ENCODE assay signal across 13 mouse cellular contexts in the genomic region with DNA sequence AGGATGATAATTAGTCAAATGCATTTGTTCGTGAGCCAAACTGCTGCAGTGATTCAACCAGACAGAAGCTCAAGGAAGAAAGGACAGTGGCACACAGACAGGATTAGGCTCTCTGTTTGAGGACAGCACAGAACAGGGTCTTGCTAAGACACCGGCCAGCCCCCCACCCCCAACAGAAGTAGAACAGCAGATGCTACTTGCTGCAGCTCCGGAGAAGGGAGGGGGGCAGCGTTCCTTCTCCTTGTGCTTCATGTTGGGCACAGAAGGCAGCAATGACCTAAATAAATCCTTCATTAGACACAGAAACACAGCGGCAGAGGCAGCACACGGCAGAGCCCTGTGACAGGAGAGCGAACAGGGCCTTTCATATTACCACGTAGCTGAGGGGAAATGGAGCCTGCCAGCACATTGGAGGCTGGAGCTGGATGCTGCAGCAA.
A peak's percentile ranks its signal among the peaks of the same experiment; 100 is the strongest.
DNase-seq lines count a peak whose midpoint lies in the region; ATAC-seq and TF ChIP-seq lines count a peak whose summit lies in the region.
"Had no signal": no experiment of that assay in that cellular context is flagged by ENCODE, and none has a peak within 500 bp of the region (broad histone marks: within the 10 kb centered on the region; RNA-seq: fewer than 3 reads in every experiment).

No protein-coding gene starts in this region.

- no peaks in the 10 kb centered on the region for H3K36me3 ChIP-seq in hindbrain, embryonic 14.5 days (replicated peaks; ENCODE audit: control insufficient read depth, insufficient read depth)
- no peaks in the 10 kb centered on the region for H3K36me3 ChIP-seq in hindbrain, embryonic 12.5 days
- H3K36me3 ChIP-seq in midbrain, embryonic 13.5 days, result no peaks in the 10 kb centered on the region
- H3K36me3 ChIP-seq in stomach, postnatal 0 days (ENCODE audit: control insufficient read depth, insufficient read depth, low read length), result no peaks in the 10 kb centered on the region
- H3K36me3 ChIP-seq: heart, embryonic 15.5 days had no signal

- H3K27me3 ChIP-seq in hindbrain, embryonic 14.5 days (ENCODE audit: control insufficient read depth, insufficient read depth, low read length), result no peaks in the 10 kb centered on the region
- H3K27me3 ChIP-seq in hindbrain, embryonic 12.5 days, result no peaks in the 10 kb centered on the region
- H3K27me3 ChIP-seq in midbrain, embryonic 13.5 days, result no peaks in the 10 kb centered on the region
- no peaks in the 10 kb centered on the region for H3K27me3 ChIP-seq in stomach, postnatal 0 days (ENCODE audit: control insufficient read depth, insufficient read depth, low read length)
- H3K27me3 ChIP-seq: heart, embryonic 15.5 days had no signal

- H3K27ac ChIP-seq in hindbrain, embryonic 14.5 days, result 0 out of 2 replicates have a peak overlapping the region, but pooled peaks have one; percentile 7
- H3K27ac ChIP-seq in hindbrain, embryonic 12.5 days, result no peak overlapping the region
- H3K27ac ChIP-seq in midbrain, embryonic 13.5 days, result no peak overlapping the region
- no peak overlapping the region for H3K27ac ChIP-seq in stomach, postnatal 0 days (replicated peaks)
- H3K27ac ChIP-seq: kidney, postnatal 0 days had no signal

- no peak for DNase-seq in hindbrain, embryonic 14.5 days (ENCODE audit: low spot score)
- DNase-seq in brain, adult 2 months (ENCODE audit: low read depth, low spot score), result peak; percentile 86
- peak; percentile 79 to 80 for DNase-seq in cerebellum, postnatal 10 days
- DNase-seq in stomach, postnatal 0 days (ENCODE audit: low spot score), result no peak
- no peak for DNase-seq in testis, postnatal 14 days (ENCODE audit: low spot score)
- DNase-seq: spleen, adult 18-20 months; thymus, postnatal 14 days had no signal

- H3K9ac ChIP-seq in hindbrain, embryonic 14.5 days, result 0 out of 2 replicates have a peak overlapping the region, but pooled peaks have one; percentile 12
- H3K9ac ChIP-seq in hindbrain, embryonic 12.5 days, result no peak overlapping the region
- peak overlapping the region; percentile 46 for H3K9ac ChIP-seq in midbrain, embryonic 13.5 days (replicated peaks)
- H3K9ac ChIP-seq in stomach, postnatal 0 days (ENCODE audit: low read length), result no peak overlapping the region
- H3K9ac ChIP-seq: heart, embryonic 15.5 days had no signal

- no peak for TF ChIP-seq EP300 in stomach, postnatal 0 days (optimal IDR thresholded peaks at IDR 0.05)

- peak; percentile 32; the same call in 1 of the 2 replicates for ATAC-seq in hindbrain, embryonic 14.5 days (ENCODE audit: low FRiP score)
- ATAC-seq in hindbrain, embryonic 12.5 days (ENCODE audit: low FRiP score), result no peak
- peak; percentile 64 for ATAC-seq in midbrain, embryonic 13.5 days
- no peak for ATAC-seq in stomach, postnatal 0 days (ENCODE audit: low FRiP score, low TSS enrichment)
- ATAC-seq: activated CD4-positive, CD25-positive, alpha-beta regulatory T cell, adult 4 months; lung, postnatal 0 days had no signal

- no peak overlapping the region for H3K4me2 ChIP-seq in hindbrain, embryonic 14.5 days (replicated peaks)
- H3K4me2 ChIP-seq in hindbrain, embryonic 12.5 days (replicated peaks), result no peak overlapping the region
- peak overlapping the region; percentile 29 for H3K4me2 ChIP-seq in midbrain, embryonic 13.5 days (replicated peaks)
- no peak overlapping the region for H3K4me2 ChIP-seq in stomach, postnatal 0 days (replicated peaks; ENCODE audit: low read depth)
- H3K4me2 ChIP-seq: heart, embryonic 15.5 days had no signal

- H3K4me1 ChIP-seq in hindbrain, embryonic 14.5 days (replicated peaks; ENCODE audit: control insufficient read depth, insufficient read depth, low read length), result peaks cover 8% of the 10 kb centered on the region; the same call in 1 of the 2 replicates
- H3K4me1 ChIP-seq in hindbrain, embryonic 12.5 days, result peaks cover 8% of the 10 kb centered on the region
- peaks cover 24% of the 10 kb centered on the region for H3K4me1 ChIP-seq in midbrain, embryonic 13.5 days (replicated peaks)
- H3K4me1 ChIP-seq in stomach, postnatal 0 days (replicated peaks; ENCODE audit: control insufficient read depth, insufficient read depth), result peaks cover 2% of the 10 kb centered on the region; the same call in 1 of the 2 replicates

- 51% methylated on average over 8 of the region's 8 CpGs for WGBS in hindbrain, embryonic 14.5 days
- 50% methylated on average over 8 of the region's 8 CpGs for WGBS in hindbrain, embryonic 12.5 days
- WGBS in midbrain, embryonic 13.5 days, result 30% methylated on average over 8 of the region's 8 CpGs
- WGBS in stomach, postnatal 0 days, result 49% methylated on average over 8 of the region's 8 CpGs

- no peaks in the 10 kb centered on the region for H3K9me3 ChIP-seq in hindbrain, embryonic 14.5 days (ENCODE audit: control insufficient read depth, low read length)
- H3K9me3 ChIP-seq in hindbrain, embryonic 12.5 days (replicated peaks), result no peaks in the 10 kb centered on the region
- no peaks in the 10 kb centered on the region for H3K9me3 ChIP-seq in midbrain, embryonic 13.5 days
- H3K9me3 ChIP-seq in stomach, postnatal 0 days (ENCODE audit: control insufficient read depth, low read length), result no peaks in the 10 kb centered on the region
- H3K9me3 ChIP-seq: heart, embryonic 15.5 days had no signal

- TF ChIP-seq CTCF in stomach, postnatal 0 days (IDR thresholded peaks at IDR 0.05; ENCODE audit: low read depth), result no peak

- no peak overlapping the region for H3K4me3 ChIP-seq in hindbrain, embryonic 14.5 days (replicated peaks; ENCODE audit: low read length)
- H3K4me3 ChIP-seq in hindbrain, embryonic 12.5 days, result no peak overlapping the region
- no peak overlapping the region for H3K4me3 ChIP-seq in midbrain, embryonic 13.5 days (replicated peaks)
- no peak overlapping the region for H3K4me3 ChIP-seq in stomach, postnatal 0 days (ENCODE audit: low read depth, low read length)
- H3K4me3 ChIP-seq: heart, embryonic 15.5 days had no signal

Comparison
In these comparisons a context has a peak if more than half of its experiments do, and no peak if none do; other contexts are left out.
1. ATAC-seq: peak in hindbrain, embryonic 14.5 days (single experiment) and midbrain, embryonic 13.5 days (single experiment); none in hindbrain, embryonic 12.5 days (single experiment) and stomach, postnatal 0 days (single experiment).
2. H3K9ac ChIP-seq: peak in hindbrain, embryonic 14.5 days (single experiment) and midbrain, embryonic 13.5 days (single experiment); none in hindbrain, embryonic 12.5 days (single experiment) and stomach, postnatal 0 days (single experiment).
3. DNase-seq: peak in brain, adult 2 months (single experiment) and cerebellum, postnatal 10 days (2 of 2); none in hindbrain, embryonic 14.5 days (single experiment), stomach, postnatal 0 days (single experiment) and testis, postnatal 14 days (single experiment).